Mouse (Mus musculus): ENCODE data around the gene Hnrnpul1. TPM values are rescaled to one million over a fixed set of nuclear protein-coding genes. Genes with fewer than 3 reads are reported as not detected.

The Hnrnpul1 gene
- total RNA-seq, 1 experiment from 2014 or later: 119 TPM

DNA sequence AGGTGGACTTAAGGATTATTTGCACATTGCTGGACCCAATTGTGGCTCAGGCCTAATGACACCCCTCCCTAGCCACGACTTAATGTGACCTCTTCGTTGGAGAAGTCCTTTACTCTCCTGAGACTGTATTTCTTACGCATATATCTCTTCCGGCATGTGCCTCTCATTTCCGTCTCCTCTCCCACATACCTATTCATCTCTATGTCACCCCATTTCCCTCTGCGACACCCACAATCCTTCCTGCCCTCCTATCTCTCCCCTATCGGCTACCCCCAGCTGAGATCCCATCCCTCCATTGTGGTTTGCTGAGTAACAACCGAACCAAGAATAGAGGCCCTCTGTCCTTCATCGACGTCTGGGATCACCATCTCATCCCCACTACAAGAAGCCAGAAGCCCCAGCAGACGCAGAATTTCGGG is 64.9 kb downstream of the Hnrnpul1 start:
- DNase-seq: no peak

GRCm38 (mm10) chr7:25688810-25689586 is 65.6 kb downstream of the Hnrnpul1 start:
- peak; percentile 88 for DNase-seq

- DNase-seq: peak; percentile 78
Observed at GRCm38 (mm10) chr7:25687811-25688401, 66.7 kb downstream of the Hnrnpul1 start.

- DNase-seq: peak; percentile 89
Observed at GRCm38 (mm10) chr7:25686680-25687531, 67.7 kb downstream of the Hnrnpul1 start, which contains the start of gene Tgfb1. Gene Tgfb1 (plus strand): TSS chr7:25687002.

GRCm38 (mm10) chr7:25685926-25686470 is 68.6 kb downstream of the Hnrnpul1 start:
- no peak for DNase-seq

GRCm38 (mm10) chr7:25684659-25685058 is 69.9 kb downstream of the Hnrnpul1 start:
- DNase-seq: no peak

- DNase-seq: no peak
Observed at GRCm38 (mm10) chr7:25683474-25684180, 70.9 kb downstream of the Hnrnpul1 start.

- DNase-seq: no peak
Observed at GRCm38 (mm10) chr7:25681341-25682231, 73.0 kb downstream of the Hnrnpul1 start.

GRCm38 (mm10) chr7:25680514-25681258 is 73.9 kb downstream of the Hnrnpul1 start, which contains the start of gene B9d2:
Gene B9d2 (plus strand): TSS chr7:25680780.
- DNase-seq: peak; percentile 98

- no peak for DNase-seq
Observed at GRCm38 (mm10) chr7:25679971-25680370, 74.6 kb downstream of the Hnrnpul1 start.

DNA sequence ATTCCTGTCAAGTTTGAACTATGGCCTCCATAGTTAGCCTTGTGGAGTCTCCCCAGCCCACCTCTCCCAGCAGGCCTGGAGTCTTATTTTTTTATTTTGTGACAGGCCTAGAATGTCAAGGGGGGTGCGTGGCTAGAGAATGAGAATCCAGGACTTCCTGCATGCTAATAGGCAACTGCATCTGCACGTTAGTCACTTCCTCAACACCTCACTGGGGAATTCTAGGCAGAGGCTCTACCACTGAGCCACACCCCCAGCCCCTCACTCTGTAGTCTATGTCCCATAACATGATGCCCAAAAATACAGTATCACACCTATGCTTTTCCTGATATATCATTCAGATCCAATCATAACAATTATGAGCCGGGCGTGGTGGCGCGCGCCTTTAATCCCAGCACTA is 77.5 kb downstream of the Hnrnpul1 start:
- DNase-seq: no peak

GRCm38 (mm10) chr7:25676085-25676781 is 78.3 kb downstream of the Hnrnpul1 start:
- peak; percentile 86 for DNase-seq

DNA sequence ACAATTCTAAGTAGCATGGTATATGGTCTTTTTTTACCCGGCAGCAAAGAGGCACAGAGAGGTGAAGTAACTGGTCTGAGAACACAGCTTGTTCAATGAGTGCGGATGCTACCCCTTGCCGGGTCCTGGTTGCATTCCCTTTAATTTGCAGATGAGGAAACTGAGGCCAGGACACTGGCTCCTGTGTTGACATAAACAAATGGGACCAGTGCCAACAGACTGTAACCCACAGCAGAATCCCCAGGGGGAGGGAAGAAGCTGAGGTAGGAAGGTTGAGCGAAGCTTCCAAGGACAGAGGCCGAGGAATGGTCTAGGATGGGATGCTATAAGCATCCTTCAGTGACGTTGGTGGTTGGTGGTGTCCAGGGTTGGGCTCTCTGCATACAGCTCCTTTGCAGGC is 79.2 kb downstream of the Hnrnpul1 start:
- DNase-seq: no peak

GRCm38 (mm10) chr7:25674719-25675300 is 79.7 kb downstream of the Hnrnpul1 start, which contains the start of gene Tmem91:
Gene Tmem91 (minus strand): TSS chr7:25675166.
- DNase-seq: no peak

DNA sequence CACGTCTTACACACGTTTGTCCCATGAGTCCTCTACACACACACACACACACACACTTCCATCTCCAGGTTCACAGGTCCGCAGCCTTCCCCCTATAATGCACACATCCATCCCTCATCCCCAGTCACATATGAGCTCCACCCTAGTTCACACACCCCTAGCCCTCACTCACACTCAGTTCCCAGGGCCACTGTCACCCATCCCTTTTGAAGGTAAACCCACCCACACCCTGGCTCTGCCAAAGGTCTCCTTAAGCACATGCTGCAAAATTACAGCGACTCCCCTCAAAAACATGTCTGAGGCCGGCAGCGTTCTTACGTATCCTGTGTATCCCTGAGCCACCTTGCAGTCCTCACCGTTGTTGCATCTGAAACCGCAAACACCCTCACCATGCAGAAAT is 80.3 kb downstream of the Hnrnpul1 start:
- no peak for DNase-seq

- no peak for DNase-seq
Observed at GRCm38 (mm10) chr7:25672442-25672841, 82.1 kb downstream of the Hnrnpul1 start.

- no peak for DNase-seq
Observed at GRCm38 (mm10) chr7:25671686-25672085, 82.9 kb downstream of the Hnrnpul1 start.

Measured in adrenal gland, postnatal 14 days (tissue).